Mouse (Mus musculus): ENCODE results near the gene Fbp2.
A peak's percentile ranks its signal among the peaks of the same experiment; 100 is the strongest.

Fbp2 gene

DNA sequence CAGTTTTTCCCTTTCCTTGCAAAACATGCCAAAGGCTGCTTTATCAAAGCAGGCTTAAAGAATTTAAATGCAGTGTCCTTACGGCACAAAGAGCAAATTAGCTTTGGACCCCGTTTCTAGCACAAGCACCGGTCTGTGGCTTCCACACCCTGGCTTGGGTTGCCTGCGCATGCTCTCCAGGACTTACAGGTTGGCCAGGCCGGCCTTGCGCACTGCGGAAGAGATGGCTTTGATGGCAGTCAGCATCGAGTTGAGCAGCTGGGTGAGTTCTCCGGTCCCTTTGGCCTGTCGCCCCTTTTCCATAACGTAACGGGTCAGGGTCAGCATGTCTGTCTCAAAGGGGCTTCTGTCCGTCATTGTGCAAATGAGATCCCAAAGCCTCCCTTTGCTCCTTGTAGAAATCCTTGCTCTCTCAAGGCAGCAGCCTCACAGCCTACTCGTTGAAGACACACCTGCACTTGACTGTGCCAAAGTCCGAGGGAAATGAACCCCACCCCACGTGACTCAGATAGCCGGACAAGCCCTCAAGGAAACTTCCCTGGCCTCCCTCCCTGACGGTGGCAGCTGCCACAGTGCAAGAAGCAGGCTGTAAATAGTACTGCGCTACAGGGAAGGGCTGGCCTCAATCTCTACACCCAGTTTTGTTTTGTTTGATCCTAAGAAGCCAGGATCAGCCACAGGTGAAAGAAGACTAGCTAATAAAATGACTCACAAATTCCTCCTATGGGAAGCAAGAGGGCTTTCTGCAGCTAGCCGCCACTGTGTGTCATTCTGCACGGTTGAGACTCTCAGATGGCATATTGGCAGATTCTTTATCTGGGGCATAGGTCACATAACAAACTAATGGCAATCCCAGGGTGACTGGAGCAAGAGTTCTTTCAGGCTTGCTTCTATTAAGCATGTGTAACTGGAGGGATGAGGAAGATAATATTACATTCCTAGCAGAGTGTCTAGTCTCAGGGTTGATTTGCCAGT lies at the start of gene Fbp2:
Gene Fbp2, minus strand, starts transcription at position 482 of the 975 bp plus-strand sequence.
- DNase-seq (ENCODE audit: low read depth) = no peak

GRCm38 (mm10) chr13:62907527-62908162 lies 49.4 kb upstream of the Fbp2 start:
- no peak for DNase-seq (ENCODE audit: low read depth)

DNA sequence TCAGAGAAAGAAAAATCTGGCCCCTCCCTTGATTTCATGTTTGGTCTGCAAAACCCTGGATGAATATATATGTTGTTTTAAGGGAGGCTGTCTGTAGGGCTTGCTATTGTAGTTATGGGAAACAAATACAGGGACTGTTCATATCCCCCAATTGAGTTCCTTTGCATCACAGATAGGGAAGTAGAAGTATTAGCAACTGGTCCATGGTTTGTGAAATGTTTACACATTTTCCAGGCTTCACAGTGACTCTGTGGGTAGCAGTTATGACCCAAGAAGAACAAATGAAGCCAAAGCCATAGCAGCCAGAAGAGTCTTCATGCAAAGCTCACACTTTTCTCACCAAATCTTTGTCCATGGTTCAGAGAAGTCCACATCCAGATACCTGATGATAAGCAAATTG lies 42.9 kb upstream of the Fbp2 start:
- DNase-seq (ENCODE audit: low read depth) = no peak

DNA sequence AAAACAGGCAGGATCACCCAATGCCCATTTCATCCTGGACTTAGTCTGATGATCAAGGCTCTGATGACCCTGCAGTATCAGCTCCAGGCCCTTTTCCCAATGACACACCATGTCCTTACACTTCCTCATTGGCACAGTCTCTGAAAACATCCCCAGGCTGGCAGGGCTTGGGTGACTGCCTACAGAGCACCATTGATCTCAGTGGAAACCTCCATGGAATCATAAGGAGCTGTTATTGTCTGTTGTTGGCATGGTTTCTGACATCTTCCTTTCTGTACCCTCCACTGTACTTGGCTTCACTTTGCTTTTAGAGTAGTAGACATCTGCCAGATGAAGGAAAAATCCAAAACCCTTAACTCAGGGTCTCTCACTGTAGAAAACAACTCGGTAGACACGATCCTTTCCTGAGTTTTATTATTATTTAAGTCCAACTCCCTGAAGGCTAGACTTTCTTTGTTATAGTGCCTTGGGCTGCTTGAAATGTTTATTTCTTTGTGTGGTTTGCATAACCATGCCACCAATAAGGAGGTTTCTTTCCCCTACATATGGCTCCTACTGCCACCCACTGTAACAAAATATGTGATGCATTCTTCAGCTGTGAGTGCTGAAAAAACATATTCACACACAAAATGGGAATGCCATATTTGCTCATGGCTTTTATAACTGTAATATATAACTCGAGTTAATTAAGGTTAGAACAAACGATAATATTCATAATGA lies 39.9 kb upstream of the Fbp2 start:
- no peak for DNase-seq (ENCODE audit: low read depth)

- DNase-seq (ENCODE audit: low read depth) = no peak
These were observed 35.0 kb upstream of the Fbp2 start for GRCm38 (mm10) chr13:62893044-62893842.

- DNase-seq (ENCODE audit: low read depth) = no peak
These were observed 31.1 kb upstream of the Fbp2 start for GRCm38 (mm10) chr13:62889311-62889710.

- no peak for DNase-seq (ENCODE audit: low read depth)
These were observed 29.7 kb upstream of the Fbp2 start, which contains the start of gene Fbp1 for GRCm38 (mm10) chr13:62887712-62888441. Gene Fbp1, minus strand, starts transcription at chr13:62888282.

- DNase-seq (ENCODE audit: low read depth) = no peak
These were observed 26.3 kb upstream of the Fbp2 start for GRCm38 (mm10) chr13:62884536-62884935.

DNA sequence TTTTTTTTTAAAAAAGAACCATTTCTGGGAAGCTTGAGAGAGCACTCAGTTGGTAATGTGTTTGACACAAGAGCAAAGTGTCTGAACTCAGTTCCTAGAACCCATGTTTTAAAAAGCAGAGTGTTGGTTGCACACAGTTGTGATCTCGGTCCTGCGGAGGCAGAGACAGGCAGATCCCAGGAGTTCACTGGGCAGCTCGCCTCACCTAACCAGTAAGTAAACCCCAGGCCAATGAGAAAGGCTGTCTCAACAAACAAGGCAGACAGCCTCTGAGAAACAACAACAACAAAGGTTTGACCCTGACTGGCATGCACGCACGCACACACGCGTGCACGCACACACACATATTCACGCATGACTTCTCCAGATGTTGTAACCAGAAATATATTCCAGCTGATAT lies 25.7 kb upstream of the Fbp2 start:
- no peak for DNase-seq (ENCODE audit: low read depth)

- no peak for DNase-seq (ENCODE audit: low read depth)
These were observed 25.2 kb upstream of the Fbp2 start for GRCm38 (mm10) chr13:62883436-62883835.

DNA sequence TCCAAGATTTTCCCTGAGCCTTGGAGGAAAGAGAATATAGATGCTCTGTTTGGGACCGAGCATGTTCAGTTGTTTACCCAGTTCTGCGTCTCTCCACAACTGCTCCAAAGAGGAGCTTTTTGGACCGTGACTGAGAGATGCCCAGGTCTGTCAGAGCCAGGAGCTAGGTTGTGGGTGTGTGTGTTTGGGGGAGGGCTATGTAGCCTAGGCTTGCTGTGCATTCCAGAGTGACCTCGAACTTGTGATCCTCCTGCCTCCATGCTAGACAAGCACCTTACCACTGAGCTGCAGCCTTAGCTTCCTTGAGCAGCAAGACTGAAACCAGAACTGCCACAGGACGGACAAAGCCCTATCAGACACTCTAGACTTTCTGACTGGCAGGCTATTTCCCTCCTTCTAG lies 24.6 kb upstream of the Fbp2 start:
- DNase-seq (ENCODE audit: low read depth) = no peak

DNA sequence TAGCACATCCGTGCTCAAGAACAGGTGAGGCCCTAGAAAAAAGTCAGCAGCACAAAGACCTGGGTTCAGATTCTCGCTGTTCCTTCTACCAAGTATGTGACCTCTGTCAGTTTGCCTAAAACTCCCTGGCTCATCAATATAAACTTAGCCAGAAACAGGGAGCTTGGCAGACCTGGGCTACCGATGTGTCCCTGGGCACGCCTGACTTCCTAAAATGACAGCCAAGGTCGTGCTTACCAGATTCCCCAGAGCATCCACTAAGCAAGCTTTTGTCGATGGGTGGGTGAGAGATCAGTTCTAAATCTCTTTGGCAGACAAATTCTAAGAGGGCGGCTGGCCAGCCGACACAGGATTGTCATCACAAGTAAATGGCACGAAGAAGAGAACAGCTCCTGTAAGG lies 23.1 kb upstream of the Fbp2 start:
- DNase-seq (ENCODE audit: low read depth) = no peak

- no peak for DNase-seq (ENCODE audit: low read depth)
These were observed 21.8 kb upstream of the Fbp2 start for GRCm38 (mm10) chr13:62879831-62880615.

DNA sequence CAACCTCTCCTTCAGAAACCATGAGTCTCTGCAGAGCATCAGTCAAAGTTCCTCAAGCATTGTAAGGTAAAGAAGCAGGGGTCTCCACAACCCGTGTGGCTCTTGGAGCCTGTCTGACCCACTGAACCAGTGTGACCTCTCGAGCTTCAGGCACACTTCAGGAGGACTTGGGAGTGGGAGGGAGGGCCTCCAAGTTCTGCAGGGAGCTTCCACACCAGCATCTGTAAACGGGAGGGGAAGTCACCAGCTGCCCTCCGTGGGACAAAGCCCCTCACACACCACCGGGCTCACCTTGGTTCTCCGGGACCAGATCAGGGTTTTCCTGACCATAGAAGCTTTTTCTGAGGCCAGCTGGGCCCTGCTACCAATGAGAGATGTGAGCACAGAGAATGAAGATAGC lies 21.2 kb upstream of the Fbp2 start:
- no peak for DNase-seq (ENCODE audit: low read depth)

DNA sequence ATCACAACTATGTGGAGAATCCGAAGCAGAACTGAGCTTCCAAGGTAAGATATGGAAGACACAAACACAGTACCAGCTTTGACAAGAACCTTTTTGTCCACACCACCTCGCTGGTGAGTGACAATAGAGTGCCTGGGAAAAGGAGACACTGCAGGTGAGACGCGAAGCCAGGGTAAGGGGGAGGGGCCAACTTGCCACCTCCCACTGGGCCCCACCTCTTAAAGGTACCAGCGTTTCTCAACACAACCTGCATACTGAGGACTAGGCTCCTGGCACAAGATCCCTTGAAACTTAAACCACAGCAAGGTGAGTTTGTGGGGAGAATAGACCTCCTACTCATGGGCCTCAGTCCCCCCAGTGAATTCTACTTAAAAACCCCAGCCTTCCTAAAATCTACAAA lies 19.0 kb upstream of the Fbp2 start:
- DNase-seq (ENCODE audit: low read depth) = no peak

GRCm38 (mm10) chr13:62876111-62876510 lies 17.9 kb upstream of the Fbp2 start:
- no peak for DNase-seq (ENCODE audit: low read depth)

- no peak for DNase-seq (ENCODE audit: low read depth)
These were observed 14.0 kb upstream of the Fbp2 start for GRCm38 (mm10) chr13:62872252-62872651.

- no peak for DNase-seq (ENCODE audit: low read depth)
These were observed 12.4 kb upstream of the Fbp2 start for GRCm38 (mm10) chr13:62870605-62871004.

- no peak for DNase-seq (ENCODE audit: low read depth)
These were observed 8.6 kb upstream of the Fbp2 start for GRCm38 (mm10) chr13:62866817-62867216.

- DNase-seq (ENCODE audit: low read depth) = peak; percentile 80
These were observed 7.6 kb upstream of the Fbp2 start for GRCm38 (mm10) chr13:62865651-62866315.
